In the genomic region with DNA sequence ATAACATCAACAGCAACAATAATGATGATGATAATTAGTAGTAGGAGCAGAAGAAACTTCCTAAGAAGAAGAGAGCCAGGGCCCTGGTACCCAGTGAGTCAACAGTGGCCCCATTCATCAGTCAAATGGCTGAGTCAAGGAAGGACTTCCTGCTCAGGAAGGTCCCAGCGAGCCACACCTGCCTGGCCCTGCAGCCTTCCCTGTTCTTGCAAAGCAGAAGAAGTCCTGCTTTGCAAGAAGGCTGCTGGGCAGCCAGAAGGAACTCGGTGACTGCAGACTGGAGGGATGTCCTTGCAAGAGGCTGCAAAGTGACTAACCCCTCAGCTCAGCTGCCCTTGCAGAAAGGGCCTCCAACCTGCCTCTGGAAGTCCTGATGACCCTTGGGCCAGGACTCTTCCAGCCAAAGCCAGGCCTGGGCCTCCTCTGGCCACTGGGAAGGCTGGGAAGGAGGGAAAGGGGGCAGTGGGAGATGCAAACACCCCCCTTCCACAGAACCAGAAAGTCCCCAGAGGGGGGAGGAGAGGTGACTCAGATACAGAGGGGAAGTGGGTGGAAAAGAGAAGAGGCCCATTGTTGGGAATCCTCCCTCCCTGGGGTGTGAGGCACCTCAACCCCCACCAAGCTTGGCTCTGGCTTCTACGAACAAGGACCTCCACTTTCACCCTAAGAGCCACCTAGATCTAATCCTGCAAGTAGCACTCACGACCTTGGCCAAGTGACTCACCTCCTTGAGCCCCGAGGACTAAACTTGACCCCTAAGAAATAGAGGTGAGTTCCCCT, we compare ENCODE assay signal across 14 mouse cellular contexts. TPM values are rescaled to one million over a fixed set of nuclear protein-coding genes. Genes with fewer than 3 reads are reported as not detected.
DNase-seq lines count a peak whose midpoint lies in the region; ATAC-seq and TF ChIP-seq lines count a peak whose summit lies in the region.
"Had no signal": no experiment of that assay in that cellular context is flagged by ENCODE, and none has a peak within 500 bp of the region (broad histone marks: within the 10 kb centered on the region; RNA-seq: fewer than 3 reads in every experiment).

No protein-coding gene starts in this region.

- WGBS in forebrain, embryonic 15.5 days = 83% methylated on average over 5 of the region's 5 CpGs
- WGBS in forebrain, embryonic 10.5 days = 79% methylated on average over 5 of the region's 5 CpGs
- 80% methylated on average over 5 of the region's 5 CpGs for WGBS in liver, adult 2 months
- 62% methylated on average over 5 of the region's 5 CpGs for WGBS in liver, embryonic 11.5 days
- 17% methylated on average over 5 of the region's 5 CpGs for WGBS in macrophage (ENCODE audit: missing documents)

- no peaks in the 10 kb centered on the region for H3K9me3 ChIP-seq in forebrain, embryonic 15.5 days
- no peaks in the 10 kb centered on the region for H3K9me3 ChIP-seq in forebrain, embryonic 10.5 days
- H3K9me3 ChIP-seq in liver, embryonic 11.5 days (ENCODE audit: control insufficient read depth, low read length) = no peaks in the 10 kb centered on the region

- H3K27ac ChIP-seq in forebrain, embryonic 15.5 days (replicated peaks) = 0 out of 2 replicates have a peak overlapping the region, but pooled peaks have one; percentile 13
- H3K27ac ChIP-seq in forebrain, embryonic 10.5 days = no peak overlapping the region
- peak overlapping the region; percentile 78; the same call in 1 of the 2 replicates for H3K27ac ChIP-seq in liver, adult 2 months (replicated peaks; ENCODE audit: insufficient read depth, low read depth, low read length)
- no peak overlapping the region for H3K27ac ChIP-seq in liver, embryonic 11.5 days (ENCODE audit: low read depth, low read length)
- H3K27ac ChIP-seq in macrophage = peak overlapping the region; percentile 99

- TF ChIP-seq POLR2A in liver, adult 2 months (IDR thresholded peaks at IDR 0.05; ENCODE audit: extremely low read depth, insufficient read depth, low read length) = no peak

- H3K9ac ChIP-seq in forebrain, embryonic 15.5 days (replicated peaks) = no peak overlapping the region
- H3K9ac ChIP-seq in liver, adult 2 months (ENCODE audit: low read depth, low read length) = no peak overlapping the region
- no peak overlapping the region for H3K9ac ChIP-seq in liver, embryonic 11.5 days (ENCODE audit: low read depth, low read length)

- TF ChIP-seq CTCF in liver, adult 2 months (IDR thresholded peaks at IDR 0.05; ENCODE audit: low read depth, low read length) = no peak

- no peak for ATAC-seq in forebrain, embryonic 15.5 days (replicated peaks)
- no peak for ATAC-seq in liver, embryonic 11.5 days (replicated peaks; ENCODE audit: low FRiP score)

- no peak for DNase-seq in forebrain, embryonic 10.5 days (ENCODE audit: extremely low spot score, low spot score)
- no peak for DNase-seq in liver, adult 2 months (ENCODE audit: extremely low read depth, low read depth, low spot score)
- no peak for DNase-seq in liver, embryonic 11.5 days (ENCODE audit: low spot score)
- peak; percentile 64 for DNase-seq in Muller cell, postnatal 12 days (ENCODE audit: inconsistent ontology term)
- no peak for DNase-seq in ovary, postnatal 14 days (ENCODE audit: low spot score)
- no peak for DNase-seq in cerebellum, postnatal 25 days
- DNase-seq: right cerebral cortex, adult 18-20 months had no signal

- H3K4me2 ChIP-seq in forebrain, embryonic 15.5 days (replicated peaks) = no peak overlapping the region
- H3K4me2 ChIP-seq in liver, embryonic 11.5 days = no peak overlapping the region

- H3K4me3 ChIP-seq in forebrain, embryonic 15.5 days = no peak overlapping the region
- H3K4me3 ChIP-seq in forebrain, embryonic 10.5 days = no peak overlapping the region
- no peak overlapping the region for H3K4me3 ChIP-seq in liver, adult 2 months (ENCODE audit: insufficient read depth, low read depth, low read length)
- H3K4me3 ChIP-seq in liver, embryonic 11.5 days (ENCODE audit: low read depth, low read length) = no peak overlapping the region
- H3K4me3 ChIP-seq in macrophage (ENCODE audit: inconsistent target) = no peak overlapping the region; the same call in 1 of the 2 replicates

- H3K27me3 ChIP-seq in forebrain, embryonic 15.5 days = no peaks in the 10 kb centered on the region
- peaks cover 24% of the 10 kb centered on the region for H3K27me3 ChIP-seq in forebrain, embryonic 10.5 days (ENCODE audit: poor library complexity, severe bottlenecking)
- no peaks in the 10 kb centered on the region for H3K27me3 ChIP-seq in liver, adult 2 months (ENCODE audit: control insufficient read depth, insufficient read depth, low read length)
- no peaks in the 10 kb centered on the region for H3K27me3 ChIP-seq in liver, embryonic 11.5 days (replicated peaks; ENCODE audit: control insufficient read depth, insufficient read depth, low read length)

- H3K36me3 ChIP-seq in forebrain, embryonic 15.5 days = no peaks in the 10 kb centered on the region
- H3K36me3 ChIP-seq in forebrain, embryonic 10.5 days (replicated peaks) = peaks cover 7% of the 10 kb centered on the region; the same call in 1 of the 2 replicates
- no peaks in the 10 kb centered on the region for H3K36me3 ChIP-seq in liver, adult 2 months (ENCODE audit: control insufficient read depth, insufficient read depth, low read length)
- H3K36me3 ChIP-seq in liver, embryonic 11.5 days (ENCODE audit: control insufficient read depth, insufficient read depth, low read length) = peaks cover 3% of the 10 kb centered on the region; the same call in 1 of the 2 replicates
- peaks cover 39% of the 10 kb centered on the region for H3K36me3 ChIP-seq in macrophage (ENCODE audit: inconsistent target)

- peaks cover 28% of the 10 kb centered on the region; the same call in 1 of the 2 replicates for H3K79me2 ChIP-seq in liver, adult 2 months (ENCODE audit: control insufficient read depth, insufficient read depth, low read length)
- H3K79me2 ChIP-seq in macrophage (ENCODE audit: inconsistent target) = peaks cover 99% of the 10 kb centered on the region

- H3K4me1 ChIP-seq in forebrain, embryonic 15.5 days = peaks cover 85% of the 10 kb centered on the region
- H3K4me1 ChIP-seq in forebrain, embryonic 10.5 days = peaks cover 46% of the 10 kb centered on the region
- peaks cover 41% of the 10 kb centered on the region for H3K4me1 ChIP-seq in liver, adult 2 months (ENCODE audit: control insufficient read depth, insufficient read depth, low read length)
- H3K4me1 ChIP-seq in liver, embryonic 11.5 days (replicated peaks; ENCODE audit: control insufficient read depth, insufficient read depth, low read length) = peaks cover 28% of the 10 kb centered on the region

RNA-seq across cellular contexts. Expression of a gene that starts 5.1 kb away (rescaled TPM):
- 82.8 and 84.3 TPM in 2 replicates for polyA plus RNA-seq in forebrain, embryonic 15.5 days (2015; fragmentation: Nextera tagmentation; extraction: Ambion mirVana)
- 39.5 and 41.5 TPM in 2 replicates for polyA plus RNA-seq in forebrain, embryonic 10.5 days (2016; fragmentation: Nextera tagmentation; extraction: Ambion mirVana)
- 13.1 and 15.0 TPM in 2 replicates for total RNA-seq in liver, adult 2 months (2014; rRNA removed)
- polyA plus RNA-seq in liver, adult 2 months (2012; rRNA removed) = 40.7 and 46.1 TPM in 2 replicates
- polyA plus RNA-seq in liver, embryonic 11.5 days (2014; fragmentation: Nextera tagmentation; extraction: Ambion mirVana) = 62.1 and 69.1 TPM in 2 replicates
- total RNA-seq in macrophage (2018; cell fraction: chromatin; rRNA removed) = 100 to 1,000 TPM in 19 of 26 experiments, 10 to 100 TPM in 7; 72.5 to 159 (median 125) TPM
- 100 to 1,000 TPM; 542 to 790 (median 645) TPM for total RNA-seq in macrophage (2018; cell fraction: cytosol; rRNA removed)
- 100 to 1,000 TPM; 163 to 462 (median 284) TPM for total RNA-seq in macrophage (2018; cell fraction: nucleus; rRNA removed)
- 472 to 767 TPM (median 504 TPM) in 3 replicates for polyA plus RNA-seq in macrophage (2018)

RNA-seq across cellular contexts. Expression of a gene that starts 23.5 kb away (rescaled TPM):
- polyA plus RNA-seq in forebrain, embryonic 15.5 days (2015; fragmentation: Nextera tagmentation; extraction: Ambion mirVana) = not detected in 2 replicates
- polyA plus RNA-seq in forebrain, embryonic 10.5 days (2016; fragmentation: Nextera tagmentation; extraction: Ambion mirVana) = not detected in 2 replicates
- 0.34 and 0.83 TPM in 2 replicates for total RNA-seq in liver, adult 2 months (2014; rRNA removed)
- polyA plus RNA-seq in liver, adult 2 months (2012; rRNA removed) = 0.24 TPM in 1 of 2 replicates, not detected in the other
- polyA plus RNA-seq in liver, embryonic 11.5 days (2014; fragmentation: Nextera tagmentation; extraction: Ambion mirVana) = not detected in 2 replicates
- not detected for total RNA-seq in macrophage (2018; cell fraction: chromatin; rRNA removed)
- total RNA-seq in macrophage (2018; cell fraction: cytosol; rRNA removed) = not detected
- not detected for total RNA-seq in macrophage (2018; cell fraction: nucleus; rRNA removed)
- polyA plus RNA-seq in macrophage (2018) = not detected in 3 replicates
- total RNA-seq: adrenal gland, adult 18-20 months; gastrocnemius, adult 8-10 months; midbrain, postnatal 0 days had no signal
- polyA plus RNA-seq: embryonic facial prominence, embryonic 11.5 days; kidney, embryonic 14.5 days; midbrain, postnatal 0 days had no signal

RNA-seq across cellular contexts. Expression of a gene that starts 43.7 kb away (rescaled TPM):
- not detected in 2 replicates for polyA plus RNA-seq in forebrain, embryonic 15.5 days (2015; fragmentation: Nextera tagmentation; extraction: Ambion mirVana)
- not detected in 2 replicates for polyA plus RNA-seq in forebrain, embryonic 10.5 days (2016; fragmentation: Nextera tagmentation; extraction: Ambion mirVana)
- total RNA-seq in liver, adult 2 months (2014; rRNA removed) = 80.9 and 238 TPM in 2 replicates
- polyA plus RNA-seq in liver, adult 2 months (2012; rRNA removed) = 3.6 and 4.8 TPM in 2 replicates
- polyA plus RNA-seq in liver, embryonic 11.5 days (2014; fragmentation: Nextera tagmentation; extraction: Ambion mirVana) = not detected in 2 replicates
- total RNA-seq in macrophage (2018; cell fraction: chromatin; rRNA removed) = not detected
- not detected for total RNA-seq in macrophage (2018; cell fraction: cytosol; rRNA removed)
- total RNA-seq in macrophage (2018; cell fraction: nucleus; rRNA removed) = not detected
- polyA plus RNA-seq in macrophage (2018) = not detected in 3 replicates
- total RNA-seq: adrenal gland, adult 18-20 months; gastrocnemius, adult 8-10 months; midbrain, postnatal 0 days had no signal
- polyA plus RNA-seq: embryonic facial prominence, embryonic 11.5 days; kidney, embryonic 14.5 days; midbrain, postnatal 0 days had no signal

Comparison
In these comparisons a context has a peak if more than half of its experiments do, and no peak if none do; other contexts are left out.
1. H3K27ac ChIP-seq: peak in forebrain, embryonic 15.5 days (single experiment), liver, adult 2 months (single experiment) and macrophage (single experiment); none in forebrain, embryonic 10.5 days (single experiment) and liver, embryonic 11.5 days (single experiment).